Mouse (Mus musculus): ENCODE data around the gene Top3a. TPM values are rescaled to one million over a fixed set of nuclear protein-coding genes. Genes with fewer than 3 reads are reported as not detected.

Gene Top3a
- total RNA-seq, 2 experiments from 2014 or later, result 6.5 to 10.7 TPM

Small RNA genes within 50 kb of the gene (microRNA-seq; reads per million reads assigned to microRNA genes)
- gene Mir5100, result 3.2 reads per million, percentile 7 among the genes with 10 or more reads in this experiment

Other genes starting within 250 kb of the Top3a start
- 100 to 1,000 TPM in 1 of 2 experiments, 10 to 100 TPM in 1; 93.3 to 119 TPM for gene Alkbh5, start 241.0 kb downstream of the Top3a start, total RNA-seq (2021)
- gene Llgl1, start 77.6 kb downstream of the Top3a start, total RNA-seq (2021), result 10 to 100 TPM; 23.6 to 24.7 TPM
- gene Flii, start 50.1 kb downstream of the Top3a start, total RNA-seq (2021), result 100 to 1,000 TPM; 137 to 162 TPM
- 10 to 100 TPM; 27.7 to 38.1 TPM for gene Mief2, start 49.0 kb downstream of the Top3a start, total RNA-seq (2021)
- 10 to 100 TPM; 23.7 to 24.9 TPM for gene Smcr8, start 159 bp upstream of the Top3a start, total RNA-seq (2021)
- 10 to 100 TPM; 40.4 to 80.2 TPM for gene Shmt1, start 34.4 kb upstream of the Top3a start, total RNA-seq (2021)
- gene Dhrs7b, start 53.3 kb upstream of the Top3a start, total RNA-seq (2021), result 10 to 100 TPM; 50.0 to 51.1 TPM
- 10 to 100 TPM; 41.3 to 46.3 TPM for gene Tmem11, start 101.9 kb upstream of the Top3a start, total RNA-seq (2021)
- 10 to 100 TPM; 19.5 to 26.3 TPM for gene Natd1, start 137.4 kb upstream of the Top3a start, total RNA-seq (2021)
- 100 to 1,000 TPM in 1 of 2 experiments, 10 to 100 TPM in 1; 86.9 to 151 TPM for gene Map2k3, start 154.7 kb upstream of the Top3a start, total RNA-seq (2021)
- gene Kcnj12, start 245.2 kb upstream of the Top3a start, total RNA-seq (2021), result 1 to 10 TPM; 1.3 to 2.5 TPM

All from adrenal gland, postnatal 36 days (tissue).